Mouse (Mus musculus) embryonic fibroblast, embryonic 13.5 days (primary cell): Measurements from ENCODE around the gene Olfr69.
"Not testable (repeated sequence)": the region's sequence is repeated elsewhere in the genome, so short reads cannot be mapped to it uniquely, and the experiment has no call there.

Source experiments
- CTCF ChIP-seq: IDR thresholded peaks from 2 replicates; pipeline ENCODE4 v1.5.1; 2011; ENCODE audit warnings: mild to moderate bottlenecking, control low read depth, low read length, moderate library complexity, borderline replicate concordance; ENCODE audit not compliant: insufficient read depth
- POLR2A ChIP-seq: IDR thresholded peaks from 2 replicates; pipeline ENCODE4 v1.6.1; 2011; ENCODE audit warnings: low read depth, mild to moderate bottlenecking, control low read depth, low read length, moderate library complexity

DNA sequence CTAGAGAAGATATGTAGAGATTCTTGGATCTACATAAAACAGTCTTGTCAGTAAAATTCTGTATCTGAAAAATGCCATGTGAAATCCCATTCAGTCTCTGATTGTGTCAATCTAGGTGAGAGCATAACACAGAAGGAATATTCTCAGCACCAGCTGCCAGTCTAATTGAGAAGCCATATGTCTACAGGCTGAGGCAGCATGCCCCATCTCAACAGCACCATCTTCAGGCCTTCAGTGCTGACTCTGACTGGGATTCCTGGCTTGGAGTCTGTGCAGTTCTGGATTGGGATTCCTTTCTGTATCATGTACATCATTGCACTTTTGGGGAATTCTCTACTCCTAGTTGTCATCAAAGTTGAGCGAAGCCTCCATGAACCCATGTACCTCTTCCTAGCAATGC lies 55.0 kb downstream of the Olfr69 start:
- not testable (repeated sequence) for TF ChIP-seq CTCF, POLR2A
